Mouse (Mus musculus) urinary bladder, postnatal 10 days (tissue): ENCODE measurements around the gene Cnnm2.
"Not testable (repeated sequence)": the region's sequence is repeated elsewhere in the genome, so short reads cannot be mapped to it uniquely, and the experiment has no call there.

Experiments used
- DNase-seq: peaks from one replicate; pipeline ENCODE4 v3.0.0; 2022; ENCODE audit warnings: low spot score

The Cnnm2 gene

DNA sequence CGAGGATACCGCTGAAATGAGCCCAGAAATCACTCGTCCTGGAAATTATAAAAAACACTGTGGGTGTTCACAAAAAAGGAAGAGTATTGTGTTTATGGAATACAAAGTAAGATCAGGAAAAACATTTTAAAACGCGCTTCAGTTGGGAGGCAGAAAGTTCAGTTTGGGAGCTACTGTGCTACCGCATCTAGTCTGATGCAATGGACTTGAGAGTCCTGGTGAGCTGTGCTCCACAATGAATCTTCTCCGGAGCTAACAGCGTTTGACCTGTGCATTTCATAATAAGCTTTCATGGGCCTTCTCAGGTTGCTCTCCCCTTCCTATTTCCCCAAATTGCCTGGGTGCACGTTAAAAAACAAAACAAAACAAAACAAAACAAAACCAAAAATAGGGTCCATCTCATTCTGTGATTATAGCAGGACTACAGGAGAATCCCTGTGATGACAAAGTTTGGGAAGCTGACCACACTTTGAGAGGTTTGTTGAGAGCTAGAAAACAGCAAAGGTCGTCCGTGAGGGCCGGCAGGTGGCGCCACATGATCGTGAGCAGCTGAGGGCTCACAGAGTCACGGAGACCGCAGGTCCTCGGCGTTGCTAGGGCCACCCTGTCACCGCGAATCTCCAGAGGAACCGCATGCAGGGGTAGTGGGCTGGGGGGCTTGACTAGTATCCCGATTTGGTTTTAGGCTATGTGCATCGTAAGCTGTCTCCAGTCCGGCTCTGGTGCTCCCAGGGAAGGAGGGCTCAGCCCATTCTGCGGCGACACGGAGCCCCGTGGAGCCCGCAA lies 828 bp upstream of the Cnnm2 start:
- peak; percentile 65 for DNase-seq

DNA sequence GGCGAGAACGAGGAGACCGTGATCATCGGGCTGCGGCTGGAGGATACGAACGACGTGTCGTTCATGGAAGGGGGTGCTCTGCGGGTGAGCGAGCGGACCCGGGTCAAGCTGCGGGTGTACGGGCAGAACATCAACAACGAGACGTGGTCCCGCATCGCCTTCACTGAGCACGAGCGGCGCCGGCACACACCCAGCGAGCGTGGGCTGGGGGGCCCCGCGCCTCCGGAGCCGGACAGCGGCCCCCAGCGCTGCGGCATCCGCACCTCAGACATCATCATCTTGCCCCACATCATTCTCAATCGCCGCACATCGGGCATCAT lies 535 bp downstream of the Cnnm2 start:
- no peak for DNase-seq

DNA sequence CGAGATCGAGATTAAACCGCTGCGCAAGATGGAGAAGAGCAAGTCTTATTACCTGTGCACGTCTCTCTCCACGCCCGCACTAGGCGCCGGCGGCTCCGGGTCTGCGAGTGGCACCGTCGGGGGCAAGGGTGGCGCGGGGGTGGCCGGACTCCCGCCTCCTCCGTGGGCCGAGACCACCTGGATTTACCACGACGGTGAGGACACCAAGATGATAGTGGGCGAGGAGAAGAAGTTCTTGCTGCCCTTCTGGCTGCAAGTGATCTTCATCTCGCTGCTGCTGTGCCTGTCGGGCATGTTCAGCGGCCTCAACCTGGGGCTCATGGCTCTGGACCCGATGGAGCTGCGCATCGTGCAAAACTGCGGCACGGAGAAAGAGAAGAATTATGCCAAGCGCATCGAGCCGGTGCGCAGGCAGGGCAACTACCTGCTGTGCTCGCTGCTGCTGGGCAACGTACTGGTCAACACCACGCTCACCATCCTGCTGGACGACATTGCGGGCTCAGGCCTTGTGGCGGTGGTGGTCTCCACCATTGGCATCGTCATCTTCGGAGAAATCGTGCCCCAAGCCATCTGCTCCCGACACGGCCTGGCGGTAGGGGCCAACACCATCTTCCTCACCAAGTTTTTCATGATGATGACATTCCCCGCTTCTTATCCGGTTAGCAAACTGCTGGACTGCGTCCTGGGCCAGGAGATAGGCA lies 1.0 kb downstream of the Cnnm2 start:
- DNase-seq: no peak

DNA sequence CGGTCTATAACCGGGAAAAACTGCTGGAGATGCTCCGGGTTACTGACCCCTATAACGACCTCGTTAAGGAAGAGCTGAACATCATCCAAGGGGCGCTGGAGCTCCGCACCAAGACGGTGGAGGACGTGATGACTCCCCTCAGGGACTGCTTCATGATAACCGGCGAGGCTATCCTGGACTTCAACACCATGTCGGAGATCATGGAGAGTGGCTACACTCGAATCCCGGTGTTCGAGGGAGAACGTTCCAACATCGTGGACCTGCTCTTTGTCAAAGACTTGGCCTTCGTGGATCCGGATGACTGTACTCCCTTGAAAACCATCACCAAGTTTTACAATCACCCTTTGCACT lies 1.6 kb downstream of the Cnnm2 start:
- no peak for DNase-seq

DNA sequence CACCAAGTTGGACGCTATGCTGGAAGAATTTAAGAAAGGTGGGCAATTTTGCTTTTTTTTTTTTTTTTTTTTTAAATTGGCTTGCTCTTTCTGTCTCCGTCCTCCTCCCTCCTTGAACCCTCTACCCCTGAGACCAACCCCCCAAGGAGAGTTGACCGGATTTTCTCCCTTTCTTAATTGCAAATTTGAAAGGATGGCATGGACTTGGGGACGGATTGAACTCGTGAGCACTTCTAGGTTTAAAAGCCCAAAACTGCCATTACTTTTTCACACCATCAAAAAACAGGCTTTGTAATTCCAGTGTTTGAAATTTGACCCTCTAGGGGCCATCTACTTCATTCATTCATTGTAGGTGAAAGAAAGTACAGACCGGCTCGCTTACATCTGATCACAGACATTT lies 2.0 kb downstream of the Cnnm2 start:
- no peak for DNase-seq

DNA sequence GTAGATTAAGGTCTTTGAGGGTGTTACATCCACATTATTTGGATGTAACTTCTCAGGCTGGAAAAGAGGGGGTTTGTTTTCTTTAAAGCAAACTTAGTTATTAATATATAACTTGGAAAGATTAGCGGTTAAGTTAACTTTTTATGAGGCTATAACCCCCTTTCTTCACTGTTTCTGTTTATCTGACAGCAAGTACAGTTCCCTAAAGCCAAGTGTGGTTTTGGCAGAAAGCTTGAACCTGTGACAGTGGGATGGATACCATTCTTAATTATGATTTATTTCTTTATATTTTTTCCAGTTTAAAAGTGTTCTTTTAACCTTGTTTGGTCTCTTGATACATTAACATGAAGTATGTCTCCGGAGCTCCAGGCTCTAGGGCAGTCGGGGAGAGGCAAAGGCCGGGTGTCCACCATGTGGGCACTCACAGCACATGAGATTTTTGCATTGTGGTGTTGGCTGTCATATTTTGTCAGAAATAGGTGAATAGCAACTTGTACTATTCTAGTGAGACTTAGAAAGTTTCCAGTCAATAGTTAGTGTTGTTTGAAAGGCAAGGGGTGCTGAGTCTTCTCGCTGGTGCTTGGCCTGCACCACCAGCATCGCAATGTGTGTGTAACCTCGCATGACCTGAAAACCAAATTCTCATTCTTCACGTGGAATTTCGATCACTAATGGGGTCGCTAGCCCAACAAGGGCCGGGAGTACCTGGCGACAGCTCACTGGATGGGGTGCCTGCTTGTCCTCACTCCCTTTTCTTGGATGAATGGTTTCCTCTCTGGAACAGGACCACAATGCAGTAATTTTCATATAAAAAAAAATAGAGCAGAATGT lies 2.8 kb downstream of the Cnnm2 start:
- DNase-seq: no peak

DNA sequence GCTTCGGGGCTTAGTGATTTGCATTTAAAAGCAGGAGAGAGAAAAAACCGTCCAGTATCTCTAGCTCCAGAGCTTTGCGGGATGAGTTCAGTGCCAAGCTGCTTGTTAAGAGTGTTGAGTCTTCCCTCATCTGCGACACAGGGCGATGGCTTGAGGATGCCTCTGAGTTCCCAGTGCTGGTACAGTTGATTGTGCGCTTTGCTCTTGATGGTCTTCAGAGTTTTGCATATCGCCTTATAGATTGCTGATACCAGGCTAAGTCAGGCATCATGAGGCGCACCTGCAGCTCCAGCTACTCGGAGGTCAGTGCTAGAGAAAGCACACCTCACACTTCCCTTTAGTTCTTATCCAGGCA lies 3.3 kb downstream of the Cnnm2 start:
- DNase-seq: no peak

DNA sequence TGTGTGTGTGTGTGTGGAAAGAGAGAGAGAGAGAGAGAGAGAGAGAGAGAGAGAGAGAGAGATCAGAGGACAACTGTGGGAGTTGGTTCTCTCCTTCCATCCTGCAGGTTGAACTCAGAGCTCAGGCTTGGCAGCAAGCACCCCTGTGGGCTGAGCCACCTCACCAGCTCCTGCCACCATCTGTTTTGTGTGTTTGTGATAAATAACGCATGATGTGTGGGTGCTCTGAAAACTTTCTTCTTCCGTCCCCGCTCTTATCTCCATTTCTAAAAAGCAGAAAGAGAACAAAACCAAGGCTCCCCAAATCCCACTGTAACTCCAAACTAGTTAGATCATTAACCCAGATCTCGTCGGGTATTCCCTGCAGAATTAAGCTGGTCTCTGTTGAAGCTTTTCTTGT lies 4.7 kb downstream of the Cnnm2 start:
- DNase-seq: no peak

DNA sequence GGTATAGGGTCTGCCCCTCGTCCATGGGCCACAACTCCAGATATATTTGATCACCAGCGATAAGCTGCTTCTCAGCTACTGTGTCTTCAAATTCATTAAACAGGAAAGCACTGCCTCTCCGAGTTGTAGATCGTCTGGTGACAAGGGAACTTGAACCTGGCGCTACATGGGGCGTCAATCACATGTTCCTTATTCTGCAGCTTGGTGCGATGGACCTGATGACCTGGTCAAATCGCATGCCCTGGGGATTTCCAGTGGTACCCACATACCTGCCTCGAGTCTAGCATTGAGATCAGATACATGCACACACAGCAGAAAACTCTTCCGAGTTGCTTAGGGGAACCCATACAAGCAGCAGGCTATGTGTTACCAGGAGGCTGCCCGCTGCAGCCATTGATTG lies 8.4 kb downstream of the Cnnm2 start:
- no peak for DNase-seq

DNA sequence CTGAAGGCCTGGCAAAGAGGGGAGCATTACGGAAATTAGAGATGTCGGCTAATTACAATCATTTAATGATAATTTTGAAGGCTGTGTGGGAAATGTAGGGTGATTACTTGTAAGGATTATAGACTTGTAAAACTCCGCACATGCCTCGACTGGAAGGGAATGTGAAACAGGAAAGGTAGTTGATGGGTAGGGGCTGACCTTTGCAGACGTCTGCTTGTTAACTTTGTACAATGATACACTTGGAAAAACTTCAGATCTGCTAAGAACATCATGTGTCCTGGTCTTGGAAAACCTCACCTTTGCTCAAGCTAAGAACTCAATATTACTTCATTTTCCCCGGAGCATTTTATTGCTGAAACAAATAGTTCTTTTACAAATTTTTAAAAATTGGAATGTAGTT lies 10.4 kb downstream of the Cnnm2 start:
- DNase-seq: no peak

DNA sequence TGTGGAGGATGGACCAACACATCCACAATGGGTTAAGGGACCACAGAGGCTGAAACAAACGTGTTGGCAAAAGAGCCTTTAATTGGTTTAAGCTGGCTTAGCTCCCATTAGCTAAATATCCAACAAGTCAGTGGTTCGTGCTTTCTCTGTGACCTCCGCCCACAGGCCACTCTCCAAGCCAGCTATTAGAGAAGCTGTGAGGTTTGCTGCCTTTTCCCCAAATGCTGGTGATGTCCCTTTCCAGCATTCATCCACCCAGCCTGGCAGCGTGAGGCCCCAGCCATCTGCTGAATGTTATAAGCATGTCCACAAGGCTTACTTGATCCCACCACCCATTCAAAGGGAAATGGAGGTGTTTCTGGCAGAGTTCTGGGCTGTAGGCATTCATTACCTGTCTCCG lies 15.0 kb downstream of the Cnnm2 start:
- DNase-seq: no peak

DNA sequence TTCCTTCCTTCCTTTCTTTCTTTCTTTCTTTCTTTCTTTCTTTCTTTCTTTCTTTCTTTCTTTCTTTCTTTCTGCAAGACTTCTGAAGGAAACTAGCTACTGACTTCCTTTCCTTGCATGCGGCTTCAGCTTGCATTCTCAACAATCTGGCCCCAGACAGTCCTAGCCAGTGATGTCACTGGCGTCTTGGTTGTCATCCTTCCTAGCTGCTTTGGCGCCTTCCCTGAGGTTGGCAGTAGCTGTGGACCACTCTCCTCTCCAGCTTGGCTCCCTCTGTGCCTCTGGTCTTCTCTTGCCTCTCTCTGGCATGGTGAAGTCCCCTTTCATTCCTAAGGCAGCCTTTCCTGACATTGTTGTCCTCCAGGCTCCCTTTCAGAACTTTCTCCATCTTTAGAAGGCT lies 15.5 kb downstream of the Cnnm2 start:
- no peak for DNase-seq

DNA sequence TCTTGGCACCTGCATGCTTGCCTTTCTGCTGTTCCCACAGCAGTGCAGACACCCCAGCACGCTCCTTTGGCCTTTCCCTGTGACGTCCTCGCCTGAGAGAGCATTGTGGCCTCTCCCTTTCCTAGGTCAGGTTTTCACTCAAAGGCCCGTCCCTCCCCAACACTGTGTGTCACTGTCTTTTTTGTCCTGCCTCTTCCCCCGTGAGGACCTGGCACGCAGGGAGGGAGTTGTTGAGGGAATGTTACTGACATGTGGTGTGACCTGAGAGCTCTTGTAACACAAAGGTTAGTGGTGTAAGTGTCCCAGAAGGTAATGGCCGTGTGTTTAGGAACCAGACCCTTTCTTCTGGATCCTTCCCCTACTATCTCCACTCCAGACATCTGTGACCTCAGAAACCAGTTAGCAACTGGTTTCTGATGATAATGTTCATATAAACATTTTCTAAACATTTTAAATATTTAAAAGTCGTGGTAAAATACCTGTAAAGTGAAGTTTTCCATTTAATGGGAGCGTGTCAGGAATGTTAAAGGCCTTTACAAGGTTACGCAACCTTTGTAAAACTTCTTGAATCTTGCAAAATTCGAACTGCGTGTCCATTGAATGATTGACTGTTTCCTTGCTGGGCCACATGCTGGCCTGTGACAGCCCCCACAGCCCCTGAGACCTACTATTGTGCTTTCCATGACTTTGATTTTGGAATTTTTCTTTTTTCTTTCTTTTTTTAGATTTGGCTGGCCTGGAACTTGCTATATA lies 16.7 kb downstream of the Cnnm2 start:
- no peak for DNase-seq

DNA sequence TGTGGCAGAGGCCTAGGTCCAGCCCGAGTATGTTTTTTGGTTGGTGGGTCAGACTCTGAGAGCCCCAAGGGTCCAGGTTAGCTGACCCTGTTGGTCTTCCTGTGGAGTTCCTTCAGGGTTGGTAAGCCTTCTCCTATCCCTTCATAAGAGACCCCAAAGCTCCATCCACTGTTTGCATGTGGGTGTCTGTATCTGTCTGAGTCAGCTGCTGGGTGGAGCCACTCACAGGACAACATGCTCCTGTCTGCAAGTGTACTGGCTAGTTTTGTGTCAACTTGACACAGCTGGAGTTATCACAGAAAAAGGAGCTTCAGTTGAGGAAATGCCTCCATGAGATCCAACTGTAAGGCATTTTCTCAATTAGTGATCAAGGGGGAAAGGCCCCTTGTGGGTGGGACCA lies 17.7 kb downstream of the Cnnm2 start:
- not testable (repeated sequence) for DNase-seq

DNA sequence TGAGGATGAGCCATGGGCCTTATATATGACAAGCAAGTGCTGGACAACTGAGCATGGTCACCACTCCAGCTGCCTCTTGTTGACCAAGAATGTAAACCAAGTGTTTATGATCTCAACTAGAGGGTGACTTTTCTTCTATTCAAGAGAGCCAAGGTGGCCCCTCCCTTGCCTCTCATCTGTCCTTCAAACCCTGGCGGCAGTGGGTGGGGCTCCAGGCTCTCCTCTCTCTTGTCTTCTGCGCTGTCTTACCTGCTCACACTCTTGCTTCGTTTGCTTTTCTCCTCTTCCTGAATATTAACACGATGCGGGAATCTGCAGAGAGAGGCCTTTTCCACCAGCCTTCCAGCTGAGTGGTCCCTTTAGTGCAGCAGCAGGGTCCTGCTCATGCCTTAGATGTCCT lies 22.6 kb downstream of the Cnnm2 start:
- no peak for DNase-seq

DNA sequence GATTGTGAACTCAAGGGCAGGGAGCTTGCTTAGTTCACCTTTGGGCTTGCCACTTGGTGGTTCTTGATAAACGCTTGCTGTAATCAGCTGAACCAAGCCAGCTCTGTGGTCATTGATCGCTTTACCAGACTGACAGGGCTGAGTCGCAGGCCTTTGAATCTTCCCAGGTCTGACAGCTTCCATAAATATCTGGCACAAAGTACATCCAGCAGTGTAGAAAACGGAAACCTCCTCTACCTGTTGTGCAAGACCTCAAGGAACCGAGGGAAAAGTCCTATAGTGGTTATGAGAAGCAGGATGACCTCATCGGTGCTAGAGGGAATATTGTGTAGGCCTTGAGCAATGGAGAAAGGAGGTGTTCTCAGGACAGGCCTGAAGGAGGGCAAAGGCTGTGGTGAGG lies 23.1 kb downstream of the Cnnm2 start:
- DNase-seq: no peak

DNA sequence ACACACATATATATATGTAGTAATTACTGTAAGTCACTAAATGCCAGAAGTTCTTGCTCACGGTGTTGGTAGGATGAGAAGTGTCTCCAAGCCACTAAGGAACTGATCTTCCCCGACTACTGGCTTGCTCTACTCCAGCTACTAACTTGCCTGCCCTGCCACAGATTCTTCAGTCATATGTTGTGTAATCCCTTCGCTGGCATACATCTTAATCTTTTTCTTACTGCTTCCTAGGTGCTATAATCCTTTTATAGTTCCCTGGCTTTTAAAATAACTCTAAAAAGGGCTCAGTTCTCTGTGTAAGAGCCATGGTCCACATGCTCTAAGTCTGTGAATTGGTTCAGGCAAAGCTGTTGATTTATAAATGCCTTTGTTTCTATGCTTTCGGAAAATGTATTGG lies 24.2 kb downstream of the Cnnm2 start:
- DNase-seq: no peak

DNA sequence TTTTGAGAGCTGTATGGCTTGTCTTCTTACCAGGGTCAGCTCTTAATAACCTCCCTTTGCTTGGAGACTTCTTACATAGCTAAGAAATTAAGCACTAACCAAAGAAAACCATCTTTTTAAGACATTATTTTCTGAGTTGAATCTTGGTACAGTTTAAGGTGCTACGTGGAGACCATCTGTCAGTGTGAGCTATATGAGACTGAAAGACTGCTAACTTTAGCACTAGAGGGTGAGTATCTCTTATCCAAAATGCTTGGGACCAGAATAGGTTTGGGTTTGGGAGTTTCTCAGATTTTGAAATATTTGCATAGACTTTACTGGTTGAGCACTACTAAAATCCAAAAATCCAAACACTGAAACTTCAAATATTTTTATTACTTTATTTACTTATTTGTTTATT lies 28.4 kb downstream of the Cnnm2 start:
- no peak for DNase-seq

DNA sequence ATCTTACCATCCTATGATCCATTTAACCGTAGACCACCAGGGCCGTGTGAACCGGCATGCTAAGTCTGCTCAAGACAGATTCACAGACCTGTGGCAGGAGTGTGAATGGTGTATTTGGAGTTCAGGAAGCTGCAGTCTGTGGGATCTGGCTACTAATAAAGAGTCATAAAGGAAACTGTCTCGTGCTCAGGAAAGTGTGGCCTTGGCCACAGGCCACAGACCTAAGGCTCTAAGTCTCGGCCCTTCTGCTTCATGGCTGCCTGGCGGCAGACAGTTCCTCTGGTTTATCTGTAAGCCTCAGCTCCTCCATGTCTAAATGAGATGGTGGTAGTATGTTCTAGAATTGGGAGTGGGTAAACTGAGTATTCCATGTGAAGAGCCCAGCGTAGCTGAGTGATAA lies 30.0 kb downstream of the Cnnm2 start:
- no peak for DNase-seq

DNA sequence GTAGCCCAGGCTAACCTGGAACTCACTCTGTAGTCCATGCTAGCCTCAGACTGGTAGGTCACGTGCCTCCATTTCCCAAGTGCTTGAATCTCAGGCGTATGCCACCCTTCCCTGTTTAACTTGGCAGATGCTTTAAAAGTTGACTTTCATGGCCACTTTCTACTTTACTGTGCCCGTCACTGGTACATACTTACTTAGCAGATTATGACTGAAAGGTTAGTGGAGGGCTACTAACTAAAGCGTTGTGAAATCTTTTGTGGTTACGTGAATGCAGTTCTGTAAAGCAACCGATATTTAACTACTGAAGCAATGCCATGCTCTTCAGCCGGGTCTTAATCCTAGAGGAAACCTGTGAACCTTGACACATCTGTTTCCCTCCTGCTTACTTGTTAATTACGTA lies 30.5 kb downstream of the Cnnm2 start:
- no peak for DNase-seq

DNA sequence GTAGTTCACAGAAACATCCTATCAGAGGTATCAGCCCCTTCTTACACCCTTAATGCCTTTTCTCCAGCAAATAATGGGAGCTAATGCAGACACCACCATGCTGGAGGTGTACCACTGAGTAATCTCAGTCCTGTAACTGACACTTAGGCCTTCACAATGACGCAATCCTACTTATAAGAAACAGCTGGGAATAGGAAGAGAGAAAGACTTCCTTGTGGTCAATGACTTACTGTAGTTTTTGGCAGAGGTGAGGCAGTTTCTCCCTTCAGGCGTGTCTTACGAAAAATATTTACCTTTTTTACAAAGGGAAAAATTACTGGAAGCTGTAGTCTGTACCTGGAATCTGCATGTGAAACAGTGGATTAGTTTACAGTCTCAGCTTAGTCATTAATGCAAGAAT lies 31.1 kb downstream of the Cnnm2 start:
- DNase-seq: no peak

DNA sequence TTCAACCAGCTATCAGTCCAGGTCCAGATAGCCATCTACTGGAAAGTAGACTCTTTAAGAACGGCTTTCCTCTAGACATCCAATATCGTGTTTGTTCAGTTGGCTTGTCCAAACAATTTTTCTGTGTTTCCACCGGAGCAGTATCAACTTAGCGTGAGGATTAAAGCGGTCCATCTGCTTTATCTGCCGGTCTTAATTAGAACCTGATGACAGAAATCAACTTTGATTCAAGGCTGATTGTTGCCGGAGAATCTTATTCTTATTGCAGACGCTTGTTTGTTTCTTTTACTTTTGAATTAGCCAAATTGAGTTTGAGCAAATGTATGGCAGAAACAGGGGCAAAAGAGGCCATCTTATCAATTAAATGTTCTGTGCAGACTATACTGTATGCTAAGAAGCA lies 32.8 kb downstream of the Cnnm2 start:
- no peak for DNase-seq
